Mouse (Mus musculus): Measurements from ENCODE around the gene Snx30.

- TF ChIP-seq CTCF (IDR thresholded peaks at IDR 0.05), result no peak
- no peak for TF ChIP-seq POLR2A (IDR thresholded peaks at IDR 0.05; ENCODE audit: insufficient read depth, low read depth, low read length)
- TF ChIP-seq EP300 (IDR thresholded peaks at IDR 0.05; ENCODE audit: insufficient read depth, low read depth, low read length), result peak; percentile 45; the same call in 1 of the 2 replicates
Observed at GRCm38 (mm10) chr4:59814094-59814493, 8.5 kb downstream of the Snx30 start.
